9 mouse cellular contexts compared by ENCODE assay signal in genomic region chr15:5045560-5046284, GRCm38 (mm10). TPM values are rescaled to one million over a fixed set of nuclear protein-coding genes. Genes with fewer than 3 reads are reported as not detected.
DNase-seq lines count a peak whose midpoint lies in the region; ATAC-seq and TF ChIP-seq lines count a peak whose summit lies in the region.
"Had no signal": no experiment of that assay in that cellular context is flagged by ENCODE, and none has a peak within 500 bp of the region (broad histone marks: within the 10 kb centered on the region; RNA-seq: fewer than 3 reads in every experiment).

No protein-coding gene starts in this region.

- H3K4me1 ChIP-seq in lung, postnatal 0 days (ENCODE audit: insufficient read depth, low read depth, low read length): no peaks in the 10 kb centered on the region
- no peaks in the 10 kb centered on the region for H3K4me1 ChIP-seq in intestine, embryonic 15.5 days (replicated peaks)
- H3K4me1 ChIP-seq: limb, embryonic 12.5 days had no signal

- no peak for TF ChIP-seq CTCF in lung, postnatal 0 days (IDR thresholded peaks at IDR 0.05)

- no peak overlapping the region for H3K4me2 ChIP-seq in lung, postnatal 0 days (replicated peaks; ENCODE audit: low read depth, low read length)
- 0 out of 2 replicates have a peak overlapping the region, but pooled peaks have one; percentile 11 for H3K4me2 ChIP-seq in intestine, embryonic 15.5 days (replicated peaks)
- H3K4me2 ChIP-seq: limb, embryonic 12.5 days had no signal

- H3K36me3 ChIP-seq in lung, postnatal 0 days (ENCODE audit: insufficient read depth, low read length): no peaks in the 10 kb centered on the region
- no peaks in the 10 kb centered on the region for H3K36me3 ChIP-seq in intestine, embryonic 15.5 days
- H3K36me3 ChIP-seq: limb, embryonic 12.5 days had no signal

- H3K9me3 ChIP-seq in lung, postnatal 0 days (ENCODE audit: low read length): no peaks in the 10 kb centered on the region
- H3K9me3 ChIP-seq in intestine, embryonic 15.5 days: no peaks in the 10 kb centered on the region
- H3K9me3 ChIP-seq: limb, embryonic 12.5 days had no signal

- peak; percentile 26; the same call in 1 of the 2 replicates for ATAC-seq in lung, postnatal 0 days
- no peak for ATAC-seq in intestine, embryonic 15.5 days

- no peak overlapping the region for H3K4me3 ChIP-seq in lung, postnatal 0 days (ENCODE audit: low read depth, low read length)
- H3K4me3 ChIP-seq in intestine, embryonic 15.5 days (replicated peaks): no peak overlapping the region
- H3K4me3 ChIP-seq: limb, embryonic 12.5 days had no signal

- no peaks in the 10 kb centered on the region for H3K27me3 ChIP-seq in lung, postnatal 0 days (replicated peaks; ENCODE audit: insufficient read depth, low read length)
- H3K27me3 ChIP-seq in intestine, embryonic 15.5 days (replicated peaks): no peaks in the 10 kb centered on the region
- H3K27me3 ChIP-seq: limb, embryonic 12.5 days had no signal

- DNase-seq in lung, postnatal 0 days (ENCODE audit: low spot score): peak; percentile 36
- no peak for DNase-seq in lung, adult 18-20 months
- peak; percentile 48 for DNase-seq in embryo, embryonic 11 days
- DNase-seq in right cerebral cortex, postnatal 10 days (ENCODE audit: low spot score in 2 of 2): peak; percentile 46 to 78
- DNase-seq in spleen, adult 18-20 months: no peak
- no peak for DNase-seq in ovary, postnatal 14 days (ENCODE audit: low spot score)
- DNase-seq in Muller cell, postnatal 12 days (ENCODE audit: inconsistent ontology term): no peak

- no peak overlapping the region for H3K9ac ChIP-seq in lung, postnatal 0 days (replicated peaks; ENCODE audit: low read depth)
- no peak overlapping the region for H3K9ac ChIP-seq in intestine, embryonic 15.5 days
- H3K9ac ChIP-seq: limb, embryonic 12.5 days had no signal

- no peak overlapping the region for H3K27ac ChIP-seq in lung, postnatal 0 days (ENCODE audit: low read length)
- no peak overlapping the region for H3K27ac ChIP-seq in intestine, embryonic 15.5 days
- H3K27ac ChIP-seq: limb, embryonic 12.5 days had no signal

- 22% methylated on average over 11 of the region's 11 CpGs for WGBS in lung, postnatal 0 days
- 36% methylated on average over 11 of the region's 11 CpGs for WGBS in intestine, embryonic 15.5 days

- no peak for TF ChIP-seq EP300 in lung, postnatal 0 days (IDR thresholded peaks at IDR 0.05)

RNA-seq across cellular contexts. Expression of gene C7, which starts 17.8 kb away (rescaled TPM):
- 2.3 and 4.5 TPM in 2 replicates for polyA plus RNA-seq in lung, postnatal 0 days (2015; fragmentation: Nextera tagmentation; extraction: Ambion mirVana)
- polyA plus RNA-seq in intestine, embryonic 15.5 days (2015; fragmentation: Nextera tagmentation; extraction: Ambion mirVana): 0.11 and 0.14 TPM in 2 replicates
- polyA plus RNA-seq: limb, embryonic 12.5 days had no signal

Comparison
In these comparisons a context has a peak if more than half of its experiments do, and no peak if none do; other contexts are left out.
1. DNase-seq: peak in lung, postnatal 0 days (single experiment), embryo, embryonic 11 days (single experiment) and right cerebral cortex, postnatal 10 days (2 of 2); none in lung, adult 18-20 months (0 of 2), spleen, adult 18-20 months (0 of 2), ovary, postnatal 14 days (single experiment) and Muller cell, postnatal 12 days (single experiment).